Mouse (Mus musculus) urinary bladder, adult 18-20 months (tissue): ENCODE data around the gene Ak1.
A peak's percentile ranks its signal among the peaks of the same experiment; 100 is the strongest.

Experiments
- DNase-seq, 2 experiments: peaks; one replicate each; pipeline ENCODE4 v3.0.0; 2022; ENCODE audit warnings: low spot score in 2 of 2, mixed read lengths in 2 of 2

Gene Ak1

GRCm38 (mm10) chr2:32628044-32628550 lies 6.5 kb downstream of the Ak1 start:
- DNase-seq = no peak

DNA sequence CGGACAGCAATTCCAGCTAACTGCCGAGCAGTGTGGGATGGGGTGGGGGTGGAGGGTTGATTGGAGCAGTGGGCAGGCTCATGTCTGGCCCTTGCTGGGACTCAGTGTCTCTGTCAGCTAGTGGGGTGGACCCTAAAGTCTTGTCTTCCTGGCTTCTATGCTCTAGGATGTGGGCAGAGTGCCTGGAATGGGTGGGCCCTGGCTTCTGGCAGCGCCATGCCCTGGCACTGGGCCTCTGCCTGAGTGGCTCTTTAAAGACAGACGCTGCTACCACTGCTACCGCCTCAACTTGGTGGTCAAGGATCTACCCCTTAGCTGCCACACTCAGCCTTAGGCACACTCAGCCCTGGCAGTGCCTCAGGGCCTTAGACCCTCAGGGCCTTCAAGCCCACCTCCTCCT lies 7.2 kb downstream of the Ak1 start:
- no peak for DNase-seq

DNA sequence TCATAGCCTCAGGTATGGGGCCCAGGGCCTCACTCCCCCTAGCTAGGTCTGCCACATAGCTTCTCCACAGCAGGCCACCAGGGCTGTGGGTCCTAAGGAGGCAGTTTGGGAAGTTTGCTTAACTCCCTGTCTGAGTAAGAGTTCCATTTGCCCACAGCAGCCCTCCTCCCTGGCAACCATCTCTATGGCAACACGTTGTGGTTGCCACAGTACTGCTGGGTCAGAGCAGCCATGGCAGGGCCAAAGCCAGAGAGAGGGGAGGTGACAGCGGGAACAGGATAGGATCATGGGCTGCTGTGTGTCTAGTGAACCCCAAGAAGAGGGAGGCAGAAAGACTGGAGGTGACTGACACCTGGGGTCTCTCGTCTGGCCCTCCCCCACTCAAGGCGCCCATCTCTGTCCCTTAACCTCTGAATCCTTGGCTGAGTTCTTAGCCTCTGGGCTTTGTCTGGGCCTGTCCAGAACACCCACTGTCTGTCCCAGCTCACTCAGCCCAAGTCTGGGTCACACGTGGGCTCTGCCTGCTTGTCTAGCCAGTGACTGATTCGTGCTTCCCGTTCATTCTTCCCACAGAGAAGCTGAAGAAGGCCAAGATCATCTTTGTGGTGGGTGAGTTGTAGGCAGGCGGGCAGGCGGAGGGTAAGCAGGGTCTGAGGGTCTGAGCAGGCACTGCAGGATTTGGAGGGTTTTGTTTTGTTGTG lies 7.9 kb downstream of the Ak1 start:
- DNase-seq = peak; percentile 65 to 69

DNA sequence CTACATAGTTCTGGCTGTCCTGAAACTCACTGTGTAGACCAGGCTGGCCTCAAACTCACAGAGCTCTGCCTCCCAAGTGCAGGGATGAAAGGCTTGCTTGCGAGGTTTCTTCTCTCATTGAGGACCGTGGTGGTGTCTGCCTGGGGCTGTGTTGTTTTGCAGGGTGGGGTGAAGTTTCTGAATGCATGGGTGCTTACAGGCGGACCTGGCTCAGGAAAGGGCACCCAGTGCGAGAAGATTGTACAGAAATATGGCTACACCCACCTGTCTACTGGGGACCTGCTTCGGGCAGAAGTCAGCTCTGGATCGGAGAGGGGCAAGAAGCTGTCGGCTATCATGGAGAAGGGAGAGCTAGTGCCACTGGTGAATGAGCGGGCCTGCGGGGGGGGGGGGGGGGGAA lies 8.5 kb downstream of the Ak1 start:
- no peak for DNase-seq

DNA sequence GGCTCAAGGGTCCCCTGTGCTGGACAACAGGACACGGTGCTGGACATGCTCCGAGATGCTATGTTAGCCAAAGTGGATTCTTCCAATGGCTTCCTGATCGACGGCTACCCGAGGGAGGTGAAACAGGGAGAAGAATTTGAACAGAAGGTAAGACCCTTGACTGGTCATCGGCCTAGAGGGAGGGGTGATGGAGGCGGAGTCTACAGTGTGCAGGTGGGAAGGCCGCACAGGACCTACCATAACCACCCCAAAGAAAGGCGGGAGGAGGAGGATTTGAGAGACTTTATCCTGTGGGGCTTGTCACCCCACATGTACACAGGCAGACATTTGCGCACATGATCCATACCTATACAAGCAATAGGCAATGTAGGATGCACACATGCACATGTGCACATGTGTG lies 9.5 kb downstream of the Ak1 start:
- no peak for DNase-seq

- peak; percentile 66 to 73 for DNase-seq
These were observed 10.3 kb downstream of the Ak1 start for GRCm38 (mm10) chr2:32631737-32632394.

- DNase-seq = no peak
These were observed 12.1 kb downstream of the Ak1 start for GRCm38 (mm10) chr2:32633660-32634059.

GRCm38 (mm10) chr2:32634277-32635105 lies 12.9 kb downstream of the Ak1 start:
- DNase-seq = no peak

- no peak for DNase-seq
These were observed 15.1 kb downstream of the Ak1 start for GRCm38 (mm10) chr2:32636617-32637016.

- no peak for DNase-seq
These were observed 16.3 kb downstream of the Ak1 start for GRCm38 (mm10) chr2:32637778-32638281.

GRCm38 (mm10) chr2:32639632-32640031 lies 18.1 kb downstream of the Ak1 start:
- DNase-seq = no peak

DNA sequence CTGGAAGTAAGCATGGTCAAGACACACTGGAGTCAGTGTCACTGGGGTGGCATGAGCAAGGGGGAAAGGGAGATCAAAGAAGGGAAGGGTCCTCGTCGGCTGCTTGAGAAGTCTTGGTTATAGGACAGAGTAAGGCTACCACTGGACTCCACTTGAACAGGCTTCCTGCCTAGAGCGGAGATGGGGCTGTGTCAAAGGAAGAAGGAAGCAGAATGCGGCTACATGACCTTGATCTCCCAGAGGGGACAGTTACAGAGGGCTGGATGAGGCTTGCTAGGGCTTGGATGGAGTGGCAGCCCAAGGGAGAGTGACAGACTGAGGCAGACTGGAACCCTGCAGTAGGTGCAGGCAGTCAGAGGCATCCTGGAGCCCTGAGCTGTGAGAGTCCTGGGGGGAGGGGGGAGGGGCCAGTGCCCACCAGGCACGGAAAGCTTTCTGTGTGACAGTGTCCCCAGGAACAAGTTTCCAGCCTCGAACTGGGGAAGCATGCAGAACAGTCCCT lies 19.0 kb downstream of the Ak1 start:
- DNase-seq = no peak

- no peak for DNase-seq
These were observed 20.3 kb downstream of the Ak1 start for GRCm38 (mm10) chr2:32641810-32642209.

- DNase-seq = no peak
These were observed 21.3 kb downstream of the Ak1 start for GRCm38 (mm10) chr2:32642813-32643212.

DNA sequence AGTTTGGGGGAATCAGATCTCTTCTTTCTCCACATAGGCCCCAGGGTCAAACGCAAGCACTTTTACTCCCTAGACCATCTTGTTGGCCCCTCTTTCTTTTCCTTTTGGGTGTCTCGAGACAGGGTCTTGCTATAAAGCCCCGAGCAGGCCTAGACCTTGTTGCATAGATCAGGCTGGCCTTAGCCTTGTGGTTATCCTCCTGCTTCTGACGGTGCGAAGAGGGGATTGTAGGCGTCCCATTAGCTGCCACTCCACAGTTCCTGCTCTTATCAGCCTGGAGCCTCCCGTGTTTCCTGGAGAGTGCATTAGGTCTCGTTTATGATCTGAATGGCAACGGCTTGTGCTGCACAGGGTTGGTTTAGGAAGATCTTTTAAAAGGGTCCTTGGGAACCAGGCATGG lies 22.5 kb downstream of the Ak1 start:
- DNase-seq = no peak

DNA sequence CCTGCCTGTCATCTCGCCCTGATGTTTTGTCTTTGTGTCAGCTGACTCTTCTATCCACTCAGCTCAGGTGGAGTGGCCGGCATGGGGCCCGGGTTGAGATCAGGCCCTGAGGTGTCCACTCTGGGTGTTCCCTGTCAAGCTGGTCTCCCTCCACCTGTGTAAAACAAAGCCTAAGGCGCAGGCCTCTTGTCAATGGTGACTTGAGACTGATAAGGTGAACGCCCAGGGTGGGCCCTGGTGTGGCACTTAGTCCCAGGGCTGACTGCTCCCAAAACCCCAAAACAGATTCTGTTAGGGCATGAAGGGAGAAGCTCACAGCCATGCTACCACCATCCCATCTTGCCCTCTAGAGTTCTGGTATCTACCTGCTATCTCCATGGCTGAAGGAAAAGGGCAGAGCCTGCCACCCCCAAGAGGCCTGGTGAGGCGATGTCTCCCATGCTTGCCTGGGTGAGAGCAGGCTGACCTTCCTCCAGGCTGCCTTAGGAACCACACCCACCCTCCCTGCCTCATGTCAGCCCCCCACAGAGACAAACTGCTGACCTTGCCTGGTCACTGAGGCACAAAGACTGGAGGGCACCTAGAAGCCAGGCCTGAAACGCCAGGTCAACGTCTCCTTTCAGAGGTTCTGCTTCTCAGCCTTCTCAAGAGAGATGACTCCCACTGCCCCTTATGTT lies 23.4 kb downstream of the Ak1 start:
- DNase-seq = no peak

DNA sequence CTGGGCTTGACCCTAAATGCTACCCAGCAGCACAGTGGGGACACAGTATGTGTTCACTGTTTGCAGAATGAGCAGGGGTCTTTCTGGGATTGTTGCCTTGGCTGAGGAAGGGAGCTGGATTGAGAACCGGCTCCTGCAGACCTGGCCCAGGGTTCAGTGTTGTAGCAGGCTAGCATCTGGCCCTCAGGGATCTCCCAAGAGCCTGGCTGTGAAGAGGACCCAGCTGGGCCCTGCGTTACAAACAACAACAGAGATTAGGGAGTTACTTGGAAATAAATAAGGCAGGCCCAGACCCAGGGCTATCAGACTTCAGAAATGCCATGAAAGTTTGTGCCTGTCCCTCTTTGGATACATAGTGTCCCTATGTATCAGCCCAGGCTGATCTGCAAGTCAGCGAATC lies 24.1 kb downstream of the Ak1 start:
- no peak for DNase-seq

DNA sequence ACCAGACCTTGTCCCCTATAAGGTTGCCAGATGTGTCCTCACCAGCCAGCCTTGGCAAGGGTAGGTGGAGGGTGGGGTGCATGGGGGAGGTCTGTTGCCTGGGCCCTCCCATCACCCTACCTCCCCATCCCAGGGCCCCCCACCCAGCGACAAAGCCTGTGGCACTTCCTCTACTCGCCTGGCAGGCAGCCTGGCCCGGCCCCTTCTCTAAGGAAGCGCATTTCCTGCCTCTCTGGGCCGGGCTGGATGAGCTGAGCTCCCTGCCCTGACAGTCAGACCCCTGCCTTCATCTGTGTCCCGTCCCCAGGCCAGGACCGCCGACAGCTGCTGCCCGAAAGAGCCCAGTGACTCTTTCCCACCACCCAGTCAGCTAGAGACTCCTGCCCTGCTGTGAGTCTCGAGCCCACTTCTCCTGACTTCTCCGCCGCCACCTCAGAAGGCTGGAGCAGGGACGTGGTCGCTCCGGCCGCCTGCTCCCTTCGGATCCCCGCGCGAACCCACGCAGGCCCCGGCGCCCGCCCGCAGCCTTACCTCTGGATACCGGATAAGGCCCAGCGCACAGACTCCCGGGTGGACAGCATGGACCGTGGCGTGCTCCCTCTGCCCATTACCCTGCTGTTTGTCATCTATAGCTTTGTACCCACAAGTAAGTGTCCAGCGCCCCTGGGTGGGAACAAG lies 25.0 kb downstream of the Ak1 start, which contains the start of gene Eng:
Eng (plus strand) TSS at position 217 of the 678 bp plus-strand sequence.
- DNase-seq = no peak

DNA sequence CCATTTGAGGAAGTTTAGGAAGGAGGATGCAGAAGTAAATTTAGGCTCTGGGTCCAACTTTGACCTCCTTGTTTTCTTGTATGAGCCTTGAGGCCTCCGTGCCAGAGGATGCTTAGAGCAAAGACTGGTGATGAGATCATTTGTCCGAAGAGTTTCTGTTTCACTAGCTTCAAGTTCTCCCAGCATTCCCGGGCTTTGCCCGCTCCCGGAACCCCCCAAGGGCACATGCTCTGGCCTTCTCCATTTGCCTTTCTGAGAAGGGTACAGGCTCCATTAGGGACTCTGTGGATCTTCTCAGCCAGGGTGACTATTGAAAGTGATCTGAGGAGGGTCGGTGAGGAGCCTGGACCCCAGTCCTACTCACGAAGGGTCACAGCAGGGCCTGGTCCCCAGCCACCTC lies 25.8 kb downstream of the Ak1 start:
- no peak for DNase-seq

DNA sequence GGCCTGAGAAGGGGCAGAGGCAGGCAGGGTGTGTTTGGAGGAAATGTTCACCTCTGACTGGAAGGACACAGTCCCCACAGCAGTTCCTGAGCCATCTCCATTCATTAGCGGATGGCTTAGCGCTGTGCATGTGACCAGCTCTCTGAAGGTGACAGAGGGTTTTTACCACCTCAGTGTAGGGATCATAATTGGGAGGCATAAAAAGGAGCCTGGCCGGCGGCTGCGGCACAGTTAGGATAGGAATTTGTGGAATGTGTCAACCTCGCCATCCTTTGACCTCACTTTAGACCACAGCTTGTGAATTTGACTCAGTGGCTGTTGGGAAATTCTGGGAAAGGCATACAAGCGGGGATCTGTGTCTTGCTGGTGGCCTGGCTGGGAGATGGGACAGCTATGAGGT lies 32.2 kb downstream of the Ak1 start:
- DNase-seq = no peak
